Mouse (Mus musculus) liver, postnatal 0 days (tissue): ENCODE measurements around the gene Scn2a. TPM values are rescaled to one million over a fixed set of nuclear protein-coding genes. Genes with fewer than 3 reads are reported as not detected.

Source experiments
- ATAC-seq: fragments of 200-750 bp; cut with Nextera tagmentation; 2 replicates; pipeline ENCODE4 v1.8.0; 2017; ENCODE audit warnings: mild to moderate bottlenecking, moderate library complexity
- DNase-seq: peaks from one replicate; pipeline ENCODE4 v3.0.0-alpha.2; 2016
- H3K27ac ChIP-seq: fragments of 300-500 bp; sonication (generic); 2 replicates; pipeline ENCODE4 v1.5.1; 2014; ENCODE audit warnings: antibody characterized with exemption, moderate library complexity, mild to moderate bottlenecking, low read depth
- H3K27me3 ChIP-seq: fragments of 300-500 bp; sonication (generic); 2 replicates; pipeline ENCODE4 v1.6.1; 2014; ENCODE audit warnings: low read length, control low read depth, mixed read lengths; ENCODE audit not compliant: insufficient read depth
- H3K36me3 ChIP-seq: fragments of 300-500 bp; sonication (generic); replicated peaks from 2 replicates; pipeline ENCODE4 v1.6.1; 2014; ENCODE audit warnings: mild to moderate bottlenecking, control low read depth, low read length, moderate library complexity, mixed read lengths; ENCODE audit not compliant: insufficient read depth
- H3K4me1 ChIP-seq: fragments of 300-500 bp; sonication (generic); 2 replicates; pipeline ENCODE4 v1.6.1; 2014; ENCODE audit warnings: antibody characterized with exemption, mild to moderate bottlenecking, control low read depth; ENCODE audit not compliant: insufficient read depth
- H3K4me2 ChIP-seq: fragments of 300-500 bp; sonication (generic); 2 replicates; pipeline ENCODE4 v1.6.1; 2014; ENCODE audit warnings: low read depth, mild to moderate bottlenecking, low read length, moderate library complexity, mixed read lengths
- H3K4me3 ChIP-seq: fragments of 300-500 bp; sonication (generic); 2 replicates; pipeline ENCODE4 v1.5.1; 2014; ENCODE audit warnings: low read depth, low read length
- H3K9ac ChIP-seq: fragments of 300-500 bp; sonication (generic); replicated peaks from 2 replicates; pipeline ENCODE4 v1.6.1; 2014; ENCODE audit warnings: mild to moderate bottlenecking, moderate library complexity
- H3K9me3 ChIP-seq: fragments of 300-500 bp; sonication (generic); 2 replicates; pipeline ENCODE4 v1.6.1; 2016; ENCODE audit warnings: mild to moderate bottlenecking, control low read depth, low read length, mixed read lengths
- CTCF ChIP-seq: sonication (generic); IDR thresholded peaks from 2 replicates; pipeline ENCODE4 v1.5.1; 2016; ENCODE audit warnings: antibody characterized with exemption, low read depth
- EP300 ChIP-seq: IDR thresholded peaks from 2 replicates; pipeline ENCODE4 v1.6.1; 2016; ENCODE audit warnings: antibody characterized with exemption, low read depth, mild to moderate bottlenecking
- WGBS: fragments of 180-500 bp; shearing (Covaris S2); extraction: QIAGEN DNeasy Blood & Tissue Kit; methylation state at CpG from one replicate; pipeline ENCODE4 v1.1.7; 2014; ENCODE audit not compliant: insufficient replicate concordance; 5-methylcytosine and 5-hydroxymethylcytosine counted together
- polyA plus RNA-seq: library from polyadenylated mRNA; unstranded; fragments of >200 nt; fragmentation: Nextera tagmentation; extraction: Ambion mirVana; gene quantifications from 2 replicates; pipeline ENCODE4 v1.2.1, GENCODE M21; 2015

Scn2a gene
- polyA plus RNA-seq, 1 experiment from 2014 or later, result 0.02 TPM

DNA sequence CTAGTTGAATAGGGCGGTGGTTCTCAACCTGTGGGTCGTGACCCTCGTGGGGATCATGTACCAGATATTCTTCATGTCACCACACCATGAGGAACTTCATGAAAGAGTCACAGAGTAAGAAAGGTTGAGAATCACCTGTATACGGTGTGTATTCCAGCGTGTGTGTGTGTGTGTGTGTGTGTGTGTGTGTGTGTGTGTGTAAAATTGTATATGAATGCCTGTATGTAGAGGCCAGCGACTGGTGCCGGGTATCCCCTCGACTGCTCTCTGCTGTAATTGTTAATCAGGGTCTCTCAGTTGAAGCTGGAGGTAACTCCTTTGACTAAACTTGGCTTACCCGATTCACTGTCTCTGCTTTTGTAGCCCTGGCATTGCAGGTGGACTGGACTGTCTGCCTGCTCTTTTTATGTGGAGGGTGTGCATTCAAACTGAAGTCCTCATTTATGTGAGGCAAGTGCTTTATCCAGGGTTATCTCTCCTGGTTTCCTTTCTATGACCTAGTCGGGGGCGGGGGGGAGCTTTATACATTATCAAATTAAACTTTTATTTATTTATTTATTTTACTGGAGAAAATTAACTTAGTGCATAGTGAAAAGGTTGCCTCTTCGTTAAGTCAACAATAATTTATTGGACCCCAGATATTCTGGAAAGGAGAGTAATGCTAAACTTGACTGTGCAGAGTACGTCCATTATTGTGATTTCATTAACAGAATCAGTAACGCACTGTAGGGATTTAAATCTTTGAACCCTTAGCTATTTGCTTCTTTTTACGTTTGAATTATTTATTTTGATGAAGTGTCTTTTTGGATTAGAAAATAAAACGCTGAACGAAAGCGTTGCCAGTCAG is 47.2 kb downstream of the Scn2a start:
- TF ChIP-seq EP300, result no peak
- TF ChIP-seq CTCF, result no peak
- DNase-seq (no peak), ATAC-seq (no peak)
- H3K4me2 ChIP-seq, result peak overlapping the region; percentile 57
- H3K27me3 ChIP-seq, result no peaks in the 10 kb centered on the region
- no peak overlapping the region for H3K9ac ChIP-seq
- H3K27ac ChIP-seq, result no peak overlapping the region
- H3K9me3 ChIP-seq, result no peaks in the 10 kb centered on the region
- 50% methylated on average over 18 of the region's 18 CpGs for WGBS
- no peak overlapping the region for H3K4me3 ChIP-seq
- H3K4me1 ChIP-seq, result peaks cover 4% of the 10 kb centered on the region; the same call in 1 of the 2 replicates
- H3K36me3 ChIP-seq, result no peaks in the 10 kb centered on the region

DNA sequence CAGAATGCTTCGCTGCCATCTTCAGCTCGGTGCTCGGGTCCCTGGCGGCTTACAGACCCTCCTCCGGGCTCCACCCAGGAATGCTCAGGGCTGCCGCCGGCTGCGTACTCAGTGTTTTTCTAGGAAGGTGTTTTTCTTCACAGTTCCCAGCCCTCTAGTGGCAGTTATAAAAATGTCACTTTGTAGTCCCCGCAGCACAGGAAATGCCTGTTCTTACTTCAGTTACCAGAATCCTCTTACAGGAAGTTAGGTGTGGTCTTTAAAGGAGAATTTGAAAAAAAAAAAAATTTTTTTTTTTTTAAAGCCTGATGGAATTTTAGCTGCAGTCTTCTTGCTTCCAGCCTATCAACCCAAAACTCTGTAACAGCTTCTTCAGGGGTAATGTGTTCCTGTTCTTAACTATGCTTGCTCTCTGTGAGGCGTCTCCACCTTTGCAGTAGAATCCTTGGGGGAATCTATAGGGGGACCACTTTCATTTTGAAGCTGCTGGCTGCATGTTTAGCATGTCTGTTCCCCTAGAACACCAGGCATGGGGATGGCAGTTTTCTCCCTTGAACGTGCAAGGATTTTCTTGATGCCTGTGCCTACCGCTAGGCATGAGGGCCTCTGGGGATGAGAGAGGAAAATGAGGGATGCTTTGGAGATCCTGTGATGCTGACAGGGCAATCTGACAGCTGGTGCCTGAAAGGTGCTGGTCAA is 48.0 kb downstream of the Scn2a start:
- H3K9ac ChIP-seq, result no peak overlapping the region
- H3K36me3 ChIP-seq, result no peaks in the 10 kb centered on the region
- H3K4me1 ChIP-seq, result peaks cover 1% of the 10 kb centered on the region; the same call in 1 of the 2 replicates
- H3K27me3 ChIP-seq, result no peaks in the 10 kb centered on the region
- DNase-seq, result peak; percentile 33
- 19% methylated on average over 12 of the region's 12 CpGs for WGBS
- H3K4me3 ChIP-seq, result no peak overlapping the region
- H3K4me2 ChIP-seq, result peak overlapping the region; percentile 57
- H3K9me3 ChIP-seq, result no peaks in the 10 kb centered on the region
- no peak overlapping the region for H3K27ac ChIP-seq
- peak; percentile 61 for ATAC-seq
- TF ChIP-seq EP300, result no peak
- TF ChIP-seq CTCF, result peak; percentile 63

DNA sequence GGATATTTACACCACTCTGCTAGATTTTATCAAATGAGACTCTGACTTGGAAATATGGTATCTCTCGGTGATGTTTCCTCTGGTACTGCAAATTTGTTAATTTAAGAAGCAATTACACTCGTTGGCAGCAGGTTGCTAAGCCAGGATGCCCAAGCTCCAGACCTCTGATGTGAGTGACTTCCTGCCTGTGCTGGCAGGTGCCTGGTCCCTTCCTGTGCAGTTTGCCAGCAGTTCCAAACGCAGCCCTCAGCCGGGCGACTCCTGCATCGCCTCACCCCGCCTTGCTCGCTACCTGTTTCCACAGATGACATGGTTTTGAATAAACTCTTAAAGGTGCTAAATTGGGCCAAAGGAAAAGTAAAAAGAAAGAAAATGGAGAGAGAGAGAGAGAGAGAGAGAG is 49.0 kb downstream of the Scn2a start:
- no peak overlapping the region for H3K4me3 ChIP-seq
- H3K4me2 ChIP-seq, result no peak overlapping the region
- H3K36me3 ChIP-seq, result no peaks in the 10 kb centered on the region
- no peak overlapping the region for H3K27ac ChIP-seq
- DNase-seq, result no peak
- ATAC-seq, result no peak
- H3K9me3 ChIP-seq, result no peaks in the 10 kb centered on the region
- 65% methylated on average over 8 of the region's 8 CpGs for WGBS
- TF ChIP-seq EP300 (no peak), CTCF (no peak)
- no peak overlapping the region for H3K9ac ChIP-seq
- no peaks in the 10 kb centered on the region for H3K27me3 ChIP-seq
- no peaks in the 10 kb centered on the region for H3K4me1 ChIP-seq

DNA sequence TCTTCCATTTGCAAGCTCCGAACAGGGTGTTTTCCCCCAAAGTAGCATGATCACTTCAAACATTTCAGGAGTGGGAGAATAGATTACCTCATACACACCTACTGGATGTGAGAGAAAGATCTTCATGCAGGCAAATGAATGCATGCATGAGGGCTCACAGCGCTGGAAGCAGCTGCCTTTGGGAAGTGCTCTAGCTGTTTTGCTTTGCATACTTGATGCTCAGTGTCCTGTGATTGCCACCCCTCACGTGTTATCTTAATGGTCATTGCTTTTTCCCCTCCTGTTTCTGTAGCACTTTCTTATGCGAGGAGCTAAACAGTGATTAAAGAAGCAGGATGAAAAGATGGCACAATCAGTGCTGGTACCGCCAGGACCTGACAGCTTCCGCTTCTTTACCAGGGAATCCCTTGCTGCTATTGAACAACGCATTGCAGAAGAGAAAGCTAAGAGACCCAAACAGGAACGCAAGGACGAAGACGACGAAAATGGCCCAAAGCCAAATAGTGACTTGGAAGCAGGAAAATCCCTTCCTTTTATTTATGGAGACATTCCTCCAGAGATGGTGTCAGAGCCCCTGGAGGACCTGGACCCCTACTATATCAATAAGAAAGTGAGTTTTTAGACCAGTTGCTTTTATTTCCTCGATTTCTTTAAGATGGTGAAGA is 49.7 kb downstream of the Scn2a start:
- WGBS, result 56% methylated on average over 12 of the region's 12 CpGs
- H3K9me3 ChIP-seq, result no peaks in the 10 kb centered on the region
- no peaks in the 10 kb centered on the region for H3K36me3 ChIP-seq
- ATAC-seq (no peak), DNase-seq (no peak)
- H3K9ac ChIP-seq, result no peak overlapping the region
- H3K4me2 ChIP-seq, result no peak overlapping the region
- TF ChIP-seq EP300 (no peak), CTCF (no peak)
- no peak overlapping the region for H3K4me3 ChIP-seq
- no peaks in the 10 kb centered on the region for H3K4me1 ChIP-seq
- H3K27ac ChIP-seq, result no peak overlapping the region
- H3K27me3 ChIP-seq, result no peaks in the 10 kb centered on the region

DNA sequence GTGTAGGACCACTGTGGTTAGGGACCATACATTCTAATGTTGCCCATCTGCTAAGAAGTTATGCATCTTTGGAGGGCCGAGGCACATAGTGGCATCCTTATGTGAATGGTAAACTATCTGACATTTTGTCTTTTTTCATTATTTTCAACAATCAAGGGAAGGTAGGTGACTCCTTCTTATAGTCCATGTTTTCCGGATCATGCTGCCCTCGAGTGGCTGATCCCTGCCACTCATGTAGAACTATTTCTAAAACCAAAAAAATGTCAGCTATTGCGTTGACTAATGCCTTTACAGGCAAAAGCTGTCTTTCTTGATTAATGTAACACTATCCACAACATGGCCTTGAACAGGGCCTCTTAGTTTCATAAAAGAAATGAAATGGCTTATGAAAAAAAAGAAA is 59.0 kb downstream of the Scn2a start:
- DNase-seq, result no peak
- Histone ChIP-seq H3K27ac (no peak overlapping the region), H3K27me3 (no peaks in the 10 kb centered on the region), H3K4me2 (no peak overlapping the region), H3K36me3 (no peaks in the 10 kb centered on the region), H3K9ac (no peak overlapping the region), H3K4me1 (no peaks in the 10 kb centered on the region), H3K4me3 (no peak overlapping the region), H3K9me3 (no peaks in the 10 kb centered on the region)
- TF ChIP-seq EP300, result no peak
- WGBS, result 75% methylated on average over 4 of the region's 4 CpGs
- no peak for ATAC-seq

DNA sequence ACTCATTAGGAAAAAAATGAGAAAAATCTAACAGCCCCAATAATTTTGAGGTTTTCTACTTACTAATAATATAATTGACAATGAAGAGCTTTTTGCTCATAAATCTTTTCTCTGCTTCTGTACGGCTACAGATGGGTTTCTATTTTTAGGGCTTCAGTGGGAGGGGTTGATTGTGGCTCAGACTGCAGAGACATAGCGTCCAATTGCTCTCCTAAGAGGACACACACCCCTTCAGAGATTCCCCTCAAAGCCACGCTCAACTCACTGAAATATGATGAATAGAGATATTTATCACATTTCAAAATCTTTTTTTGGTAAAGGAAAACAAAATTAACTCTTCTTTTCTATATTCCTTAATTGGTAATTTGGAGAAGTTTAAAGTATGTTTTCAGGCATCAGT is 64.6 kb downstream of the Scn2a start:
- Histone ChIP-seq H3K9ac (no peak overlapping the region), H3K27ac (no peak overlapping the region), H3K4me1 (no peaks in the 10 kb centered on the region), H3K27me3 (no peaks in the 10 kb centered on the region), H3K4me2 (no peak overlapping the region), H3K4me3 (no peak overlapping the region), H3K9me3 (no peaks in the 10 kb centered on the region), H3K36me3 (no peaks in the 10 kb centered on the region)
- ATAC-seq (no peak), DNase-seq (no peak)
- 40% methylated on average over 3 of the region's 3 CpGs for WGBS
- TF ChIP-seq CTCF (no peak), EP300 (no peak)
